In the genomic region with DNA sequence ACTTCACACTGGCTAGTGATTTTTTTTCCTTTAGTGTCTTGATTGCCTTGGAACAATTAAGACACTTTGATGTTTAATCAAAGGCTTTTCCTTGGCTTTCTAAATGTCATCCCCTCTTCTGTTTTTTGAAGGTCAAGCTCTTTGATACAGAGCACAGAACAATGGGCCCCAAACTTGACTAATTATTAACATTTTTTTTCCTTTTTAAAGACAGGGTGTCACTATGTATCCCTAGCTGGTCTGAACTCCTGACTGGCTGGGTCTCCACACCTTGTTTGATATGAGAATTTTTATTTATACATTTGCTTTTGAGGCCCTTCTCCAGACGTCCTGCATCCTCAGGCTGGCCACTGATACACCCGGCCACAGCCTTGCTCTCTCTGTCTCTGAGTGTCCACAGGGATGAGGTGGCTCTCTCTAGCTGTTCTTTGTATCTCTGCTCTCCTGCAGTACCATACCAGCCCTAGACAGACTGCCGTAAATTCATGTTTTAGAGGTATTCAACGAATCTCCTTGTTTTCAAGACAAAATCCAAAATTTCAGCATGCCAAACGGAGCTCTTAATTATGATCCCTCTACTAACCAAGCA, we compare ENCODE assay signal across 29 mouse cellular contexts.
"Had no signal": no experiment of that assay in that cellular context is flagged by ENCODE, and none has a peak within 500 bp of the region (broad histone marks: within the 10 kb centered on the region; RNA-seq: fewer than 3 reads in every experiment).

No protein-coding gene starts in this region.

- H3K36me3 ChIP-seq: embryonic facial prominence, embryonic 10.5 days; embryonic facial prominence, embryonic 12.5 days; embryonic facial prominence, embryonic 13.5 days; embryonic facial prominence, embryonic 15.5 days; forebrain, embryonic 10.5 days; forebrain, embryonic 12.5 days; forebrain, embryonic 15.5 days had no signal

- DNase-seq: cerebellum, adult 18-20 months; cerebellum, adult 2 months; cerebellum, adult 8-10 months; cerebellum, adult 9-10 months; cerebellum, adult 9-11 months; cerebellum, postnatal 10 days; cerebellum, postnatal 14 days; cerebellum, postnatal 25 days; cerebellum, postnatal 36 days; embryo, embryonic 11 days; forebrain, postnatal 0 days; gastrocnemius, adult 2 months; gastrocnemius, postnatal 10 days; gastrocnemius, postnatal 14 days; gastrocnemius, postnatal 25 days; gastrocnemius, postnatal 36 days; heart, adult 11 months; heart, adult 18-20 months had no signal

- H3K27ac ChIP-seq: embryonic facial prominence, embryonic 10.5 days; embryonic facial prominence, embryonic 12.5 days; embryonic facial prominence, embryonic 13.5 days; embryonic facial prominence, embryonic 15.5 days; forebrain, embryonic 10.5 days; forebrain, embryonic 12.5 days; forebrain, embryonic 13.5 days; forebrain, embryonic 15.5 days; gastrocnemius, adult 2 months had no signal

- H3K9me3 ChIP-seq: embryonic facial prominence, embryonic 10.5 days; embryonic facial prominence, embryonic 12.5 days; embryonic facial prominence, embryonic 13.5 days; embryonic facial prominence, embryonic 15.5 days; forebrain, embryonic 10.5 days; forebrain, embryonic 12.5 days; forebrain, embryonic 13.5 days; forebrain, embryonic 15.5 days had no signal

- H3K27me3 ChIP-seq: embryonic facial prominence, embryonic 12.5 days; embryonic facial prominence, embryonic 13.5 days; embryonic facial prominence, embryonic 15.5 days; forebrain, embryonic 12.5 days; forebrain, embryonic 13.5 days; forebrain, embryonic 15.5 days had no signal

- H3K4me2 ChIP-seq: embryonic facial prominence, embryonic 12.5 days; embryonic facial prominence, embryonic 13.5 days; embryonic facial prominence, embryonic 15.5 days; forebrain, embryonic 12.5 days; forebrain, embryonic 13.5 days; forebrain, embryonic 15.5 days had no signal

- H3K4me1 ChIP-seq: embryonic facial prominence, embryonic 10.5 days; embryonic facial prominence, embryonic 12.5 days; embryonic facial prominence, embryonic 13.5 days; embryonic facial prominence, embryonic 15.5 days; forebrain, embryonic 10.5 days; forebrain, embryonic 12.5 days; forebrain, embryonic 13.5 days; forebrain, embryonic 15.5 days had no signal

- ATAC-seq: forebrain, embryonic 13.5 days; forebrain, embryonic 14.5 days; forebrain, embryonic 15.5 days; forebrain, embryonic 16.5 days; forebrain, postnatal 0 days had no signal

- H3K4me3 ChIP-seq: embryonic facial prominence, embryonic 10.5 days; embryonic facial prominence, embryonic 12.5 days; embryonic facial prominence, embryonic 13.5 days; embryonic facial prominence, embryonic 15.5 days; erythroblast, embryonic 14.5 days; forebrain, embryonic 10.5 days; forebrain, embryonic 12.5 days; forebrain, embryonic 13.5 days; forebrain, embryonic 15.5 days; gastrocnemius, adult 2 months had no signal

- H3K9ac ChIP-seq: embryonic facial prominence, embryonic 12.5 days; embryonic facial prominence, embryonic 13.5 days; embryonic facial prominence, embryonic 15.5 days; forebrain, embryonic 12.5 days; forebrain, embryonic 13.5 days; forebrain, embryonic 15.5 days; forebrain, postnatal 0 days had no signal
